Mouse (Mus musculus) forebrain, embryonic 11.5 days (tissue): ENCODE measurements around the gene Pth2. TPM values are rescaled to one million over a fixed set of nuclear protein-coding genes. Genes with fewer than 3 reads are reported as not detected.

Experiments used
- ATAC-seq: fragments of 200-750 bp; cut with Nextera tagmentation; replicated peaks from 2 replicates; pipeline ENCODE4 v1.8.0; 2017; ENCODE audit warnings: moderate TSS enrichment; ENCODE audit not compliant: low FRiP score
- DNase-seq: peaks from one replicate; pipeline ENCODE4 v3.0.0-alpha.2; 2017; ENCODE audit warnings: low spot score
- H3K27ac ChIP-seq: fragments of 300-500 bp; sonication (generic); 2 replicates; pipeline ENCODE4 v1.5.1; 2014; ENCODE audit warnings: low read depth, low read length
- H3K27me3 ChIP-seq: fragments of 300-500 bp; sonication (generic); 2 replicates; pipeline ENCODE4 v1.6.1; 2014; ENCODE audit warnings: mild to moderate bottlenecking, low read length, mixed read lengths; ENCODE audit not compliant: control insufficient read depth, insufficient read depth
- H3K36me3 ChIP-seq: fragments of 300-500 bp; sonication (generic); 2 replicates; pipeline ENCODE4 v1.6.1; 2014; ENCODE audit warnings: mild to moderate bottlenecking, low read length, moderate library complexity, mixed read lengths; ENCODE audit not compliant: control insufficient read depth, insufficient read depth
- H3K4me1 ChIP-seq: fragments of 300-500 bp; sonication (generic); replicated peaks from 2 replicates; pipeline ENCODE4 v1.6.1; 2014; ENCODE audit warnings: low read length, mixed read lengths; ENCODE audit not compliant: control insufficient read depth, insufficient read depth
- H3K4me2 ChIP-seq: fragments of 300-500 bp; sonication (generic); 2 replicates; pipeline ENCODE4 v1.6.1; 2014; ENCODE audit warnings: low read depth, mild to moderate bottlenecking, low read length, moderate library complexity, mixed read lengths; ENCODE audit not compliant: severe bottlenecking
- H3K4me3 ChIP-seq: fragments of 300-500 bp; sonication (generic); 2 replicates; pipeline ENCODE4 v1.5.1; 2014; ENCODE audit warnings: low read depth, low read length
- H3K9ac ChIP-seq: fragments of 300-500 bp; sonication (generic); 2 replicates; pipeline ENCODE4 v1.6.1; 2014; ENCODE audit warnings: low read length
- H3K9me3 ChIP-seq: fragments of 300-500 bp; sonication (generic); 2 replicates; pipeline ENCODE4 v1.6.1; 2016; ENCODE audit warnings: low read length, mixed read lengths; ENCODE audit not compliant: control insufficient read depth
- WGBS: fragments of 180-500 bp; shearing (Covaris S2); extraction: QIAGEN DNeasy Blood & Tissue Kit; methylation state at CpG from one replicate; pipeline ENCODE4 v1.1.7; 2014; 5-methylcytosine and 5-hydroxymethylcytosine counted together
- polyA plus RNA-seq: library from polyadenylated mRNA; unstranded; fragments of >200 nt; fragmentation: Nextera tagmentation; extraction: Ambion mirVana; gene quantifications from 2 replicates; pipeline ENCODE4 v1.2.1, GENCODE M21; 2014

Pth2 gene
- polyA plus RNA-seq, 1 experiment from 2014 or later = not detected

GRCm38 (mm10) chr7:45181540-45181939 lies 745 bp downstream of the Pth2 start:
- Histone ChIP-seq H3K27me3 (peaks cover 82% of the 10 kb centered on the region), H3K9ac (no peak overlapping the region), H3K4me1 (peaks cover 6% of the 10 kb centered on the region; the same call in 1 of the 2 replicates), H3K4me2 (peak overlapping the region; percentile 32; the same call in 1 of the 2 replicates), H3K27ac (no peak overlapping the region), H3K36me3 (no peaks in the 10 kb centered on the region), H3K9me3 (no peaks in the 10 kb centered on the region), H3K4me3 (peak overlapping the region; percentile 10; the same call in 1 of the 2 replicates)
- ATAC-seq = peak; percentile 8; the same call in 1 of the 2 replicates
- 4% methylated on average over 35 of the region's 35 CpGs for WGBS
- DNase-seq = peak; percentile 70

DNA sequence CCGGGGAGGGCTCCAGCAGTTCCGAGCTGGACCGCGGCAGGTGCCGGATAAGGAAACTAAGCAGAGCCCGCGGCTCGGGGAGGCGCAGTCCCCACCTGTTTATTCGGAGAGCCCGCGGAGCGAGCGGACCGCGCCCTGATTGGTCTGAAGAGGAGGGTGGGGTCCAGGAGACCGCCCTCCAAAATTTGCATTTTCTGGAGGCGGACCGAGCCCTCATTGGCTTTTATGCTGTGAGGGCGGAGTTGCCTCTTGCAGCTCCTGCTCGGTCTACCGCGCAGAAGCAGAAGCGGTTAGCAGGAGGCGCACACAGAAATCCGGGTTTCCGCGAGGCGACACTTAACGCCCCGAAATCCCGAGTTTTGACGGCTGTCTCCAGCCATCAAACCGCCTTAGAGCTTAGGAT lies 1.4 kb downstream of the Pth2 start:
- Histone ChIP-seq H3K9me3 (no peaks in the 10 kb centered on the region), H3K4me2 (peak overlapping the region; percentile 51), H3K27me3 (peaks cover 76% of the 10 kb centered on the region), H3K36me3 (no peaks in the 10 kb centered on the region), H3K27ac (no peak overlapping the region), H3K4me3 (peak overlapping the region; percentile 15; the same call in 1 of the 2 replicates), H3K9ac (no peak overlapping the region), H3K4me1 (peaks cover 6% of the 10 kb centered on the region; the same call in 1 of the 2 replicates)
- under 1% methylated on average over 34 of the region's 34 CpGs for WGBS
- DNase-seq (peak; percentile 89), ATAC-seq (peak; percentile 88)

GRCm38 (mm10) chr7:45182606-45183005 lies 1.8 kb downstream of the Pth2 start:
- Histone ChIP-seq H3K9ac (no peak overlapping the region), H3K27ac (no peak overlapping the region), H3K36me3 (no peaks in the 10 kb centered on the region), H3K4me3 (peak overlapping the region; percentile 15; the same call in 1 of the 2 replicates), H3K4me2 (peak overlapping the region; percentile 51), H3K27me3 (peaks cover 72% of the 10 kb centered on the region), H3K4me1 (peaks cover 6% of the 10 kb centered on the region; the same call in 1 of the 2 replicates), H3K9me3 (no peaks in the 10 kb centered on the region)
- ATAC-seq (0 out of 2 replicates have a peak, but pooled peaks have one; percentile 8), DNase-seq (no peak)
- WGBS = 16% methylated on average over 11 of the region's 11 CpGs

- no peak overlapping the region for H3K27ac ChIP-seq
These were observed 2.9 kb downstream of the Pth2 start for GRCm38 (mm10) chr7:45183672-45184071.

DNA sequence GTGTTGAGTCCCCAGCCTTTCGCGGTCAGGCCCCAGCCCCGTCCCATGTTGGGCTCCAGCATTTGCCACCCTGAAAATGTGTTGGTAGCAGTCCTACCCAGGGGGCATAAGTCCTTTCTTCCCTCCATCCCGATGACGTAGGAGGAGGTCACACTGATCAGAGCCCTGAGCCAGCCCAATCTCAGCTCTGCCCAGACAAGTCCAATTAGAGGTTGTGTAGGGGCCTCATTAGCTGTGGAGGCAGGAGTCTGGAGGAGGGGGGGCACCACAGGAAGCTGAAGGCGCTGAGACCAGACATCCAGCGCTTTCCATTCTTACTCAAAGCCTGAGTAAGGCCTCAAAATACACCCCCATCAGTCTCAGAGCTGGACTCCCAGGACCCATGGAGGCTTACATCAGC lies 5.1 kb downstream of the Pth2 start:
- H3K4me3 ChIP-seq = no peak overlapping the region
- H3K4me2 ChIP-seq = no peak overlapping the region
- no peak overlapping the region for H3K9ac ChIP-seq
- peaks cover 39% of the 10 kb centered on the region for H3K27me3 ChIP-seq
- H3K4me1 ChIP-seq = peaks cover 4% of the 10 kb centered on the region; the same call in 1 of the 2 replicates
- H3K27ac ChIP-seq = no peak overlapping the region
- ATAC-seq (no peak), DNase-seq (no peak)
- WGBS = 52% methylated on average over 7 of the region's 7 CpGs
- no peaks in the 10 kb centered on the region for H3K9me3 ChIP-seq
- no peaks in the 10 kb centered on the region for H3K36me3 ChIP-seq

More at GRCm38 (mm10) chr7:45183672-45184071, 2.9 kb downstream of the Pth2 start:
- Histone ChIP-seq H3K4me2 (no peak overlapping the region), H3K4me1 (peaks cover 6% of the 10 kb centered on the region; the same call in 1 of the 2 replicates), H3K27me3 (peaks cover 61% of the 10 kb centered on the region), H3K36me3 (no peaks in the 10 kb centered on the region), H3K9me3 (no peaks in the 10 kb centered on the region), H3K9ac (no peak overlapping the region), H3K4me3 (no peak overlapping the region)
- ATAC-seq (no peak), DNase-seq (no peak)
- 69% methylated on average over 7 of the region's 7 CpGs for WGBS

DNA sequence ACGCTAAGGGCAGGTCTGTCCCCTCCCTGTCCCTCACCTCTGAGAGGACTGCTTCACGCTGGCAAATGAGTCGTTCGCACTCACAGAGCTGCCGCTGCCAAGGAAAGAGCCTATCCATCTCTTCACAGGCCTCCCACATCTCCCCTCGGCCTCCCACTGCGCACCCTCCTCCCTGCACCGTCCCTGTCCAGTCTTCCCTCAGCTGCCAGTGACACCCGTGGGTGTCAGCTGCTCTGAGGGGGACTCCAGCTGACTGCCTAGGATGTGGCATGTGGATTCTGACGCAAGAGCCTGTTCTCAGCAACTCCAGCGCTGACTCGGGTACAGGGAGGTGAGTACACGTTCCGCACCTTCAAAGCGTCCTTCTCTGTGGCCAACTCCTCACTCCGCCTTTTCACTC lies 8.8 kb downstream of the Pth2 start:
- ATAC-seq (no peak), DNase-seq (no peak)
- WGBS = 61% methylated on average over 16 of the region's 16 CpGs
- Histone ChIP-seq H3K9ac (no peak overlapping the region), H3K36me3 (no peaks in the 10 kb centered on the region), H3K4me3 (no peak overlapping the region), H3K27me3 (peaks cover 3% of the 10 kb centered on the region), H3K4me1 (peaks cover 2% of the 10 kb centered on the region; the same call in 1 of the 2 replicates), H3K27ac (no peak overlapping the region), H3K9me3 (no peaks in the 10 kb centered on the region), H3K4me2 (no peak overlapping the region)

DNA sequence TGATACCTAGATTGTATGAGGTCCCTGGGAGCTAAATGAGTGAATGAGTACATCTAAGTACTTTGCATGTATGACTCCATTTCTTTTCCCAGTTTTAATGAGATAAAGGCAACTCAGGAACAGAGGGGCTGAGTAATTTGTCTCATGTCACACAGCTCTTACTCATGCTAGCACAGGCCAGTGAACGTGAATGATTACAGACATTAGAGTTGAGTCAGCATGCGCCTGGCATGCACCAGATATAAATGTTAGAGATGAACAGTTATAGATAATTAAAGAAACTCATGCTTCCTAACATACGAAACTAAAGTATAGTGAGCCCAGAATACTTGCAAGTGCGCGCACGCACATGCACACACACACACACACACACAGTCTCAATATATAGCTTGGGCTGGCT lies 9.4 kb downstream of the Pth2 start:
- no peak for ATAC-seq
- 90% methylated on average over 6 of the region's 6 CpGs for WGBS
- no peak overlapping the region for H3K4me3 ChIP-seq
- no peaks in the 10 kb centered on the region for H3K36me3 ChIP-seq
- peaks cover 2% of the 10 kb centered on the region; the same call in 1 of the 2 replicates for H3K4me1 ChIP-seq
- H3K27ac ChIP-seq = no peak overlapping the region
- DNase-seq = no peak
- H3K9me3 ChIP-seq = no peaks in the 10 kb centered on the region
- no peak overlapping the region for H3K4me2 ChIP-seq
- no peaks in the 10 kb centered on the region; the same call in none of the 2 replicates for H3K27me3 ChIP-seq
- no peak overlapping the region for H3K9ac ChIP-seq

- 77% methylated on average over 2 of the region's 2 CpGs for WGBS
- ATAC-seq (no peak), DNase-seq (no peak)
- no peak overlapping the region for H3K27ac ChIP-seq
- H3K9ac ChIP-seq = no peak overlapping the region
- H3K4me2 ChIP-seq = no peak overlapping the region
- no peaks in the 10 kb centered on the region; the same call in 1 of the 2 replicates for H3K27me3 ChIP-seq
- no peaks in the 10 kb centered on the region; the same call in 1 of the 2 replicates for H3K4me1 ChIP-seq
- no peak overlapping the region for H3K4me3 ChIP-seq
- H3K9me3 ChIP-seq = no peaks in the 10 kb centered on the region
- no peaks in the 10 kb centered on the region for H3K36me3 ChIP-seq
These were observed 10.4 kb downstream of the Pth2 start for GRCm38 (mm10) chr7:45191161-45191560.

GRCm38 (mm10) chr7:45191803-45192363 lies 11.1 kb downstream of the Pth2 start:
- 26% methylated on average over 8 of the region's 8 CpGs for WGBS
- Histone ChIP-seq H3K4me1 (no peaks in the 10 kb centered on the region; the same call in 1 of the 2 replicates), H3K9ac (no peak overlapping the region), H3K36me3 (no peaks in the 10 kb centered on the region), H3K9me3 (no peaks in the 10 kb centered on the region), H3K27me3 (no peaks in the 10 kb centered on the region; the same call in 1 of the 2 replicates), H3K27ac (no peak overlapping the region), H3K4me3 (no peak overlapping the region), H3K4me2 (no peak overlapping the region)
- no peak for ATAC-seq
- DNase-seq = no peak
